Mouse (Mus musculus) cortical plate, adult 2 months (tissue): Measurements from ENCODE around the gene Pter.

Source experiments
- CTCF ChIP-seq: fragments of 200-500 bp; IDR thresholded peaks from 2 replicates; pipeline ENCODE4 v1.5.1; 2011; ENCODE audit warnings: mild to moderate bottlenecking, control low read depth, low read length; ENCODE audit not compliant: insufficient read depth; ENCODE audit errors: extremely low read depth
- POLR2A ChIP-seq: fragments of 200-500 bp; IDR thresholded peaks from 2 replicates; pipeline ENCODE4 v1.6.1; 2011; ENCODE audit warnings: mild to moderate bottlenecking, low read length, control low read depth; ENCODE audit not compliant: insufficient read depth; ENCODE audit errors: extremely low read depth

GRCm38 (mm10) chr2:12970049-12970724 is 46.3 kb downstream of the Pter start:
- no peak for TF ChIP-seq CTCF
- TF ChIP-seq POLR2A: no peak
